Mouse (Mus musculus) lung, embryonic 16.5 days (tissue): ENCODE data around the gene Tgm2. TPM values are rescaled to one million over a fixed set of nuclear protein-coding genes. Genes with fewer than 3 reads are reported as not detected.

Source experiments
- polyA plus RNA-seq: library from polyadenylated mRNA; unstranded; fragments of >200 nt; fragmentation: Nextera tagmentation; extraction: Ambion mirVana; gene quantifications from 2 replicates; pipeline ENCODE4 v1.2.1, GENCODE M21; 2015

Tgm2 gene
- polyA plus RNA-seq, 1 experiment from 2014 or later: 75.8 TPM

Other genes with a start within 250 kb of the Tgm2 start
- not detected in 2 replicates for gene Vstm2l, start 231.8 kb downstream of the Tgm2 start, polyA plus RNA-seq
- 25.5 and 25.7 TPM in 2 replicates for gene Tti1, start 118.0 kb downstream of the Tgm2 start, polyA plus RNA-seq
- gene Rprd1b, start 117.9 kb downstream of the Tgm2 start, polyA plus RNA-seq: 40.4 and 43.4 TPM in 2 replicates
- gene D630003M21Rik, start 82.8 kb upstream of the Tgm2 start, polyA plus RNA-seq: 3.9 and 4.0 TPM in 2 replicates
- gene Bpi, start 111.7 kb upstream of the Tgm2 start, polyA plus RNA-seq: not detected in 2 replicates
- gene Lbp, start 160.1 kb upstream of the Tgm2 start, polyA plus RNA-seq: 15.0 and 19.1 TPM in 2 replicates
- gene Snhg11, start 229.2 kb upstream of the Tgm2 start, polyA plus RNA-seq: 1.9 and 5.3 TPM in 2 replicates